Mouse (Mus musculus): Measurements from ENCODE around the gene Otc. TPM values are rescaled to one million over a fixed set of nuclear protein-coding genes. Genes with fewer than 3 reads are reported as not detected.

Gene Otc
- not detected in 2 replicates for total RNA-seq (2012; rRNA removed)
- polyA plus RNA-seq (2012; ENCODE audit: insufficient read depth in 1 of 2, insufficient read length in 2 of 2, low read depth in 1 of 2, low replicate concordance in 2 of 2, missing spikeins in 1 of 2): not detected

DNA sequence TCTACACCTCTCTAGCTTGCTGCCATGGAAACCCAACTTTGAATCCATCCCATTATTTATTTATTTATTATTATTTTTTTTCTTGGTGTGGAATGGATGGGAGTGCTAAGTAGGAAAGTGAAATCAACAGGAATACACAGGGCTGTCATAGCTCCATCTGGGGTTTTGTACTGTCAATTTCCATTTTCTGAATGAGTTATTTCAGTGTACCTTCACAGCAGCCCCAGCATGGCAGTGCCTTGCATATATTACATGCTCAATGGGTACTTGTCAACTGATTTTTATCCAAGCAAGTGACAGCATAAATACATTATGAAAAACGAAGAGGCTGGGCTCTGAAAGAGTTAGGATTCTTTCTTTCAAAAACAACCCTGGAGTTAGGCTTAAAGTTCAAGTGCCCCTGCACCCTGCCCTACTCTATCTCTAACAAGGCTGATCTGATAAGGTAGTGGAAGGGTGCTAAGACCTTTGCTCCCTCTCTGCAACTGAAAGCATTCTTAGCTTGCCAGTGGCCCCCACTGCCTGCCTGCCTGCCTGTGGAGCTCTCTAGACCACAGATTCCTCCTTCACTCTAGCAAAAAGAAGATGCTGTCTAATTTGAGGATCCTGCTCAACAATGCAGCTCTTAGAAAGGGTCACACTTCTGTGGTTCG is at the start of gene Otc:
Otc (plus strand) TSS at position 454 of the 653 bp plus-strand sequence.
- no peak within 1 kb of the TSS for H3K4me3 ChIP-seq (ENCODE audit: control insufficient read depth in 1 of 2, insufficient read depth in 1 of 2, low read depth in 2 of 2, low read length in 2 of 2)
- TF ChIP-seq ZC3H11A (IDR thresholded peaks at IDR 0.05; ENCODE audit: low read depth, low read length) (no peak), POLR2AphosphoS2 (IDR thresholded peaks at IDR 0.05; ENCODE audit: low read length) (no peak), SIN3A (IDR thresholded peaks at IDR 0.05; ENCODE audit: low read length) (no peak), CHD2 (IDR thresholded peaks at IDR 0.05; ENCODE audit: low read length) (no peak), GATA1 (IDR thresholded peaks at IDR 0.05; ENCODE audit: low read depth, low read length) (no peak), POLR2A (IDR thresholded peaks at IDR 0.05; ENCODE audit: control insufficient read depth in 1 of 2, insufficient read depth in 1 of 2, low read depth in 1 of 2, low read length in 2 of 2, poor library complexity in 1 of 2) (no peak), EP300 (IDR thresholded peaks at IDR 0.05; ENCODE audit: low read depth in 1 of 2, low read length in 2 of 2) (no peak), UBTF (IDR thresholded peaks at IDR 0.05; ENCODE audit: borderline replicate concordance, insufficient read depth, low read depth, low read length) (no peak), KAT2A (conservative IDR thresholded peaks at IDR 0.05; ENCODE audit: low read depth, low read length) (no peak), CTCF (IDR thresholded peaks at IDR 0.05 in 2 of 3, conservative IDR thresholded peaks at IDR 0.05 in 1 of 3; ENCODE audit: control insufficient read depth in 1 of 3, insufficient read depth in 1 of 3, low read depth in 2 of 3, low read length in 3 of 3, poor library complexity in 1 of 3, severe bottlenecking in 1 of 3) (no peak), USF1 (IDR thresholded peaks at IDR 0.05; ENCODE audit: low read depth, low read length) (no peak), ZKSCAN1 (IDR thresholded peaks at IDR 0.05; ENCODE audit: low read depth, low read length) (no peak), ELF1 (IDR thresholded peaks at IDR 0.05; ENCODE audit: low read depth, low read length) (no peak), MYC (IDR thresholded peaks at IDR 0.05; ENCODE audit: low read depth, low read length) (no peak), NELFE (IDR thresholded peaks at IDR 0.05; ENCODE audit: low read depth, low read length) (no peak), GABPA (IDR thresholded peaks at IDR 0.05; ENCODE audit: low read depth, low read length) (no peak), RCOR1 (IDR thresholded peaks at IDR 0.05; ENCODE audit: low read depth, low read length) (no peak), MXI1 (IDR thresholded peaks at IDR 0.05; ENCODE audit: low read depth, low read length) (no peak), HCFC1 (IDR thresholded peaks at IDR 0.05; ENCODE audit: low read depth, low read length) (no peak)
- DNase-seq (ENCODE audit: low read depth, low spot score): no peak

DNA sequence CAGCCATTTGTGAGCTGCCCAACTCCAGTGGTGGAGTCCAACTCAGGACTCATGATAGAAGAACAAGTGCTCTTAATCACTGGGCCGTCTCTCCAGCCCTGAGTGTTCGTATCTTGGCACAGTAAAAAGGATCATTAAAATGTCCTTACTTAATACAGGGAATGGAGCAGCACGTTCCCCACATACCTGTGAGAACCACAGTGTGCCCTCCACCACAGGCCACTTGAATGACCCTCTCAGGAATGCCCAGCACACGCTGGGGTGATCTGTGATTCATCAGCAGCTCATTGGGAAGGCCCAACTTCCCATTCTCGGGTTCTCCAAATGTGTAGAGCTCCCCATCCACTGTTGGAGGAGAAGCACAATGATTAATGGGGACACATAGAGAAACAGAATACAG is 46.2 kb upstream of the Otc start:
- Histone ChIP-seq H3K27me3 (ENCODE audit: control insufficient read depth in 1 of 2, insufficient read depth in 2 of 2, low read length in 2 of 2) (no peaks in the 10 kb centered on the region), H3K4me1 (ENCODE audit: control insufficient read depth in 1 of 2, insufficient read depth in 2 of 2, low read length in 2 of 2) (no peaks in the 10 kb centered on the region), H3K9me3 (replicated peaks; ENCODE audit: insufficient read depth, low read length) (no peaks in the 10 kb centered on the region), H3K36me3 (ENCODE audit: control insufficient read depth in 1 of 2, insufficient read depth in 2 of 2, low read length in 2 of 2) (no peaks in the 10 kb centered on the region), H3K9ac (ENCODE audit: control insufficient read depth, low read depth, low read length, poor library complexity, severe bottlenecking) (no peak overlapping the region), H3K27ac (ENCODE audit: control insufficient read depth, low read depth, low read length) (no peak overlapping the region), H3K4me3 (ENCODE audit: control insufficient read depth in 1 of 2, insufficient read depth in 1 of 2, low read depth in 2 of 2, low read length in 2 of 2) (no peak overlapping the region), H3K79me2 (ENCODE audit: control insufficient read depth, insufficient read depth, low read length, poor library complexity) (no peaks in the 10 kb centered on the region)
- no peak for DNase-seq (ENCODE audit: low read depth, low spot score)
- no peak for TF ChIP-seq MXI1 (IDR thresholded peaks at IDR 0.05; ENCODE audit: low read depth, low read length)
- no peak for TF ChIP-seq NRF1 (IDR thresholded peaks at IDR 0.05; ENCODE audit: insufficient read depth, low read depth, low read length, poor library complexity, severe bottlenecking)
- TF ChIP-seq SIN3A (IDR thresholded peaks at IDR 0.05; ENCODE audit: low read length): no peak
- no peak for TF ChIP-seq ZNF384 (IDR thresholded peaks at IDR 0.05; ENCODE audit: low read depth, low read length)
- no peak for TF ChIP-seq RCOR1 (IDR thresholded peaks at IDR 0.05; ENCODE audit: low read depth, low read length)
- no peak for TF ChIP-seq UBTF (IDR thresholded peaks at IDR 0.05; ENCODE audit: borderline replicate concordance, insufficient read depth, low read depth, low read length)
- TF ChIP-seq EP300 (IDR thresholded peaks at IDR 0.05; ENCODE audit: low read depth in 1 of 2, low read length in 2 of 2): no peak
- no peak for TF ChIP-seq MAX (IDR thresholded peaks at IDR 0.05; ENCODE audit: low read length)
- no peak for TF ChIP-seq MAZ (IDR thresholded peaks at IDR 0.05; ENCODE audit: low read depth, low read length)
- no peak for TF ChIP-seq ZC3H11A (IDR thresholded peaks at IDR 0.05; ENCODE audit: low read depth, low read length)
- TF ChIP-seq ELF1 (IDR thresholded peaks at IDR 0.05; ENCODE audit: low read depth, low read length): no peak
- no peak for TF ChIP-seq TAL1 (IDR thresholded peaks at IDR 0.05; ENCODE audit: low read length)
- no peak for TF ChIP-seq SMC3 (IDR thresholded peaks at IDR 0.05; ENCODE audit: low read depth, low read length)
- no peak for TF ChIP-seq BHLHE40 (IDR thresholded peaks at IDR 0.05; ENCODE audit: borderline replicate concordance, low read depth, low read length)
- no peak for TF ChIP-seq GATA1 (IDR thresholded peaks at IDR 0.05; ENCODE audit: low read depth, low read length)
- no peak for TF ChIP-seq MYB (IDR thresholded peaks at IDR 0.05; ENCODE audit: low read depth, low read length)
- no peak for TF ChIP-seq POLR2AphosphoS5 (IDR thresholded peaks at IDR 0.05; ENCODE audit: borderline replicate concordance, low read depth, low read length)
- no peak for TF ChIP-seq USF2 (IDR thresholded peaks at IDR 0.05; ENCODE audit: borderline replicate concordance in 1 of 2, insufficient read depth in 1 of 2, low read depth in 1 of 2, low read length in 2 of 2)
- TF ChIP-seq CTCF (IDR thresholded peaks at IDR 0.05 in 2 of 3, conservative IDR thresholded peaks at IDR 0.05 in 1 of 3; ENCODE audit: control insufficient read depth in 1 of 3, insufficient read depth in 1 of 3, low read depth in 2 of 3, low read length in 3 of 3, poor library complexity in 1 of 3, severe bottlenecking in 1 of 3): no peak

More for the DNA sequence above, at the start of gene Otc:
- H3K9me3 ChIP-seq (replicated peaks; ENCODE audit: insufficient read depth, low read length): no peaks in the 10 kb centered on the region
- no peaks in the 10 kb centered on the region for H3K27me3 ChIP-seq (ENCODE audit: control insufficient read depth in 1 of 2, insufficient read depth in 2 of 2, low read length in 2 of 2)
- no peaks in the 10 kb centered on the region for H3K79me2 ChIP-seq (ENCODE audit: control insufficient read depth, insufficient read depth, low read length, poor library complexity)
- H3K9ac ChIP-seq (ENCODE audit: control insufficient read depth, low read depth, low read length, poor library complexity, severe bottlenecking): no peak within 1 kb of the TSS
- H3K36me3 ChIP-seq (ENCODE audit: control insufficient read depth in 1 of 2, insufficient read depth in 2 of 2, low read length in 2 of 2): no peaks in the 10 kb centered on the region
- H3K27ac ChIP-seq (ENCODE audit: control insufficient read depth, low read depth, low read length): no peak within 1 kb of the TSS
- no peaks in the 10 kb centered on the region for H3K4me1 ChIP-seq (ENCODE audit: control insufficient read depth in 1 of 2, insufficient read depth in 2 of 2, low read length in 2 of 2)
